Mouse (Mus musculus): ENCODE measurements around the gene Ston1. TPM values are rescaled to one million over a fixed set of nuclear protein-coding genes. Genes with fewer than 3 reads are reported as not detected.

Ston1 gene
- 10.2 and 15.7 TPM in 2 replicates for polyA plus RNA-seq (2012; rRNA removed)

DNA sequence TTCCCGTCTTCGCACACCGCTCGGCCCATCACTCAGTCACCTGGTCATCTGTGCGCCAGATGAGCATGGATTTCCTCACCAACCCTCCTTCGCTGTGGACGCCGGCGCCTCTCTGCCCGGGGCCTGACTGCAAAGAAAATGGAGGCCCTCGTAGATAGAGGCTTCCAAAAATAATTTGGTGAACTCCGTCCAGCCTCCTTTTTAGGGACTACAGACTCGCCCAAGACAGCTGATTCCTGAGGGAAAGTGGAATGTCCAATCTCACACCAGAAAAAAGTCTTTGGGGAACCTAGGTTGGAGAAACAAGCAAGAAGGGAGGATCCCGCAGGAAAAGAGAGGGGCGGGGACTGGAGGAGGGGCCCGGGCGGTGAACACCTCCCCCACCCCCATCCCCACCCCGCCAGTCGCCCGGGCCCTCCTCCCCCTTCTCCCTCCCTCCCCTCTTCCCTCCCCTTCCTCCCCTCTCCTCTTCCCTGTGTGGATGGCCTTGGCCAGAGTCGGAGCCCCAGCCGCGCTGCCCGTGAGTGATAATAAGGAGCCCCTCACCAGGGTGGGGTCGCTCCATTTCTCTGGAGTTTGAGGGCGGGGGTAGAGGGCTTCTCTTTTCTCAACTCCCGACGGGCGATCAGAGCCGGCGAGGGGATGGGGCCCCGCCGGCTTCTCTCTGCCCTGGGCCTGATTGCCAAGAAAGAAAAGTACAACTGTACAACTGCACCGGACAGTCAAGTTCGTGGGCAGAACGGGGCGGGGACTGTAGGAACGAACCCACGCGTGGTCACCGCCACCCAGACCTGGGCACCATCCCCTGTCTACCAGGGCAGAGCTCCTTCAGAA is at the start of gene Ston1:
Ston1 (plus strand) TSS at position 463 of the 834 bp plus-strand sequence.

GRCm38 (mm10) chr17:88668452-88668851 is 71.0 kb downstream of the Ston1 start, which contains the start of gene Gtf2a1l:
Gene Gtf2a1l (plus strand): TSS chr17:88668660.

Other genes with a start within 250 kb of the Ston1 start
- 3.1 and 3.2 TPM in 2 replicates for gene Foxn2, start 157.0 kb upstream of the Ston1 start, polyA plus RNA-seq (2012; rRNA removed)
- 18.2 and 18.9 TPM in 2 replicates for gene Ppp1r21, start 67.6 kb upstream of the Ston1 start, polyA plus RNA-seq (2012; rRNA removed)
- 0.07 TPM in 1 of 2 replicates, not detected in the other for gene Gtf2a1l, start 71.0 kb downstream of the Ston1 start, polyA plus RNA-seq (2012; rRNA removed)
- gene Lhcgr, start 194.3 kb downstream of the Ston1 start, polyA plus RNA-seq (2012; rRNA removed), result not detected in 2 replicates